Mouse (Mus musculus): ENCODE results near the gene Olfr816.
"Not testable (repeated sequence)": the region's sequence is repeated elsewhere in the genome, so short reads cannot be mapped to it uniquely, and the experiment has no call there.

The Olfr816 gene

GRCm38 (mm10) chr10:129915497-129915896 is at the start of gene Olfr816:
Gene Olfr816, minus strand, starts transcription at chr10:129915597.
- no peak for DNase-seq (ENCODE audit: low spot score in 2 of 2)

DNA sequence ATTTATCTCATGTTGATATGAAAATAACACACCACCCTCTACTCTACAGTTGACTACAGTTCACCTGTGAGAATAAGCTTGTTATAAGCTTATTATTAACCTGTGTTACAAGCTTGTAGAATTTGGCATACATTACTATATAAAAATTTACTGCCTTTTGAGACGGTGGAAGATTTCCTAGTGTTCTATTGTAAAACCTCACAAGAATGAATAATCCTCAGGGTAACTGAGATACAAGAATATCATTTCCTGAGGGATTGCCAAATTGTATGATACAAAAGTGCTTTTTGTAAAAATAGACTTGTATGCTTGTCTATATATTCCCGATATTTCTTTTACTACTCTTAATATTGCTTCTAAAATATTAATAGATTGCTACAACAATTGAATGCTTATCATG is 33.6 kb upstream of the Olfr816 start, which contains the start of gene Olfr818:
TSS of gene Olfr818 (minus strand) at position 101 of the 400 bp plus-strand sequence.
- DNase-seq (ENCODE audit: low spot score in 2 of 2), result no peak

GRCm38 (mm10) chr10:129905767-129906166 is 9.6 kb downstream of the Olfr816 start, which contains the start of gene Olfr815:
Gene Olfr815, minus strand, starts transcription at chr10:129905867.
- not testable (repeated sequence) for DNase-seq (ENCODE audit: low spot score in 2 of 2)

DNA sequence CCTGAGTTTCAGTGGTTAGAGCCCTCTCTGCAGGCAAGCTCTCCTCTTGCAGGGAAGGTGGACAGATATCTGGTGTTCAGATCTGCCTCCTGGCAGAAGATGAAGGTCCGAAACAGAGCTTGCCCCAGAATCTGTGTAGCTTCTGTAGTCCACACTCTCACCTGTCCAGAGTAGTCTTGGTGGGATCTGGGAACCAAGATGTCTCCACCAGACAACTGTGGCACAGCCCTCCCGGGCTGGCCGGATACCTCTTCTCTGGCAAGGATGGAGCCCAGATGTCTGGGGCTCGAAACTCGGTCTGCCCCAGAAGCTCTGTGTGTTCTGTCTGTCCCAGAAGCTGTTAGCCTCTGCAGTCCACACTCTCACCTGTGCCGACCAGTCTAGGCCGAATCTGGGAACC is 29.5 kb downstream of the Olfr816 start:
- no peak for DNase-seq (ENCODE audit: low spot score in 2 of 2)

- DNase-seq (ENCODE audit: low spot score in 2 of 2), result not testable (repeated sequence)
These were observed 29.9 kb downstream of the Olfr816 start for GRCm38 (mm10) chr10:129885496-129885895.

GRCm38 (mm10) chr10:129879751-129880150 is 35.6 kb downstream of the Olfr816 start, which contains the start of gene Olfr814:
Gene Olfr814, minus strand, starts transcription at chr10:129879851.
- DNase-seq (ENCODE audit: low spot score in 2 of 2), result not testable (repeated sequence)
